Mouse (Mus musculus) left cerebral cortex, postnatal 4 days (tissue): ENCODE results near the gene Olfr223. TPM values are rescaled to one million over a fixed set of nuclear protein-coding genes. Genes with fewer than 3 reads are reported as not detected.
"Not testable (repeated sequence)": the region's sequence is repeated elsewhere in the genome, so short reads cannot be mapped to it uniquely, and the experiment has no call there.

ENCODE experiments used
- DNase-seq: peaks from one replicate; pipeline ENCODE4 v3.0.0-alpha.2; 2022
- intact Hi-C: fragments of 180-260 bp; cut with DNase I; formaldehyde crosslinking; loops from one replicate; pipeline ENCODE4 v1.15.1; 2025
- total RNA-seq, 2 experiments: library from RNA; stranded (reverse); gene quantifications; 2 replicates each; pipeline ENCODE4 v1.2.3; 2021

Gene Olfr223
- not detected for total RNA-seq

DNA sequence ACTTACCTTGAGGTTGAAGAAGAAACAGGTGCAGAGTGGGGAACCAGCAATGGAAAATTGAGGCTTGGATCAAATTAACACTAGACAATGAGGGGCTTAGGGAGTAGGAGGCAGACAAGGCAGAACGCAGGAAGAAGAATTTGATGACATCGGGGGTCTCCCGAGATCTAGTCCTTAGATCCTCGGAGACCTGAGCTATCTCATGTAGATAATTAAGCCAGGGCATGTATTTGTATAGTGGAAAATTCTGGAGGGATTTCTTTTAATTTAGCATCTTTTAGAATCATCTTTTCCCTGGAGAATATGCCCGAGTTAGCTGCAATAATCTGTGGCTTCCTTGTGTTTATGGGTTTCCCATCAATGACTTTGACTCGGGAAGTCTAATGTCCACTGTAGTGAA lies at the start of gene Olfr223:
Gene Olfr223, minus strand, starts transcription at position 101 of the 400 bp plus-strand sequence.
- intact Hi-C loops: no loop called here
- DNase-seq: no peak

- intact Hi-C loops: no loop called here
Observed at GRCm38 (mm10) chr11:59642420-59642819, 49.3 kb upstream of the Olfr223 start.

GRCm38 (mm10) chr11:59641227-59641626 lies 48.1 kb upstream of the Olfr223 start:
- no peak for DNase-seq
- intact Hi-C loops: no loop called here

More at GRCm38 (mm10) chr11:59642420-59642819, 49.3 kb upstream of the Olfr223 start:
- DNase-seq: no peak

DNA sequence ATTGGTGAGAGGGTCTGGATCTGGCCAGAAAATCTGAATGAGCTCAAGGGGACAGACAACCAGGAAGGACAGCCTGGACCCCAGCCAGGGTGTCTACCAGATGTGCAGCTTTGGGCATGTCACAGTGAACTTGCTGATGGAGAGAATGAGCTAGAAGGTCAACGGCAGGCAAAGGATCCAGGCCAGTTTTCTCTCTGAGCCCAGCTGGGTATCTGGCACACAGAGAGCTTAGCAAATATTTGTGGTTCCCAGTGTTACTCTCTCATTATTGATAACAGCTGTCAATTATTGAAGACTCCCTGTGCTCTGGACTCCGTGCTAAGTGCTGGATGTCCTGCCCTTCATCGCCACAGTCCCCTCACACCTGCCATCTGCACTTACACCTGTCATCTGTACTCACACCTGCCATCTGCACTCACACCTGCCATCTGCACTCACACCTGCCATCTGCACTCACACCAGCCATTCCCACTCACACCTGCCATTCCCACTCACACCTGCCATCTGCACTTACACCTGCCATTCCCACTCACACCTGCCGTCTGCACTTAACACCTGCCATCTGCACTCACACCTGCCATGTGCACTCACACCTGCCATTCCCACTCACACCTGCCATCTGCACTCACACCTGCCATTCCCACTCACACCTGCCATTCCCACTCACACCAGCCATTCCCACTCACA lies 47.0 kb upstream of the Olfr223 start:
- DNase-seq: no peak
- intact Hi-C loops: no loop called here

DNA sequence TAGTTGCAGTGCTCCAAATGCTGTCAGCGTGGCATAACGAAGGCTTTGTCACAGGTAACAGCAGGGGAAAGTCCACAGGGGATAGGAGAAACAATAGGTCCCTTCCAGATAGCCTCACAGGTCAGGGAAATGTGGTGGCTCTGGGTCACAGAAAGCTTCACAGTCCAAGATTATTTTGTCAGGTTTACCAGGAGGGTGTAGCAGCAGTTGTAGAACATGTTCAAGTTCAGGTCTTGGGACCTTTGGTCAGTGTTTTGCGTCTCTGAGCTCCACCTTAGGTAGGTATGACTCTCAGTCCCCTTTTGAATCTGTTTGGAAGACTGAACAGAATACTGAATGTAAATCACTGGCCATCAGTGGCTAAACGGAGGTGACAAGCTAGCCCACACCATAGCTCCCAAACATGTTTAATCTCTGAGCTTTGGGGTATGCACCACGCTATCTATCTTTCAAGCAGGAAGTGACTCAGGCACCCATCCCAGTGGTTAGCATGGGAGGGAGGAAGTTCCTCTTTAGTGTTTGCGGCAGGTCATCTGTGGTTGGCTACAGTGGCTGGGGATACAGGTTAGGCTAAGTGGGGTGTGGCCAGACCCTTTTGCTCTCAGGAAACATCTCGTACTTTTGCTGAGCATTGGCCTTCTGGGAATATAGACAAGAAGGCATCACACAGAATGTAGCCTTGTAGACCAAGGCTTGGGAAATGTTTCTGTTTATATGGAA lies 43.8 kb upstream of the Olfr223 start:
- intact Hi-C loops: no loop called here
- DNase-seq: no peak

DNA sequence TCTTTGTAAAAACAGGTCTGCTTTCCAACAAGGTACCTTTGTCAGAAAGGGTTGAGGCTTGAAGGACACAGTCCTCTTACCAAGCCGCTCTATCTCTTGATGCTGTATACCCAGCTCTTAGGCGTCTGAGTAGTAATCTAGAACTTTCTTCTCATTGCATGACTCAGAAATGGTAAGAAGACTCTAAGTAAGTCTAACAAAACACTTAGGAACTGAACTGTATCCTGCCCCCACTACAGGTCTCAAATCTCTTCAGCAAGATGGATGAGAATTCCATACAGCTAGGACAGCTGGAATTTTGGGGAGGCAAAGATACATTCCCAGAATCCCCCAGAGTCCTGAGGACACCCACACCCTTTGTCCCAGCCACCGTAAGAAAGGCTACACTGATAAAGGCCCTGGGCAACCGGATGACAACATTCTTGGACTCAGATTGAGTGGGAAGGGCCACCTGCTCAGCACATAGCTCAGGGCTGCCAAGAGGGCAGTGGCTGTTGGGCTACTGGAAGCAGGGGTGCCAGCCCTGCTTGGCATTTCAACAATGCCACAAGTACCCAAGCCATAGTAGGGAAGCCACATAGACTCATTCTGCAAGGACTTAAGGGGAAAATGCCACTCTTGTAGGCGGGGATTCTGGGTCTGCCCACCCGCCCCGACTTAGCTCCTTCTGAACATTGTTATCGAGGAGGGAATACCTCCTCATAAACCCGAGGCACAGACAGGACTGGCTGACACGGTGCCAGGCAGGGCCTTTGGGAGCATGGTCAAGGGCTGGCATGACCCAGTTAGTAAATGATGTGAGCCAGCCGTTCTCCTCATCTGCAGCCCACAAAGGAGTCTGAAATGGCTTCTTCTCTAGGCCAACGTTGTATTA lies 43.0 kb upstream of the Olfr223 start:
- intact Hi-C loops: no loop called here
- DNase-seq: peak; percentile 64

- intact Hi-C loops: no loop called here
- no peak for DNase-seq
Observed at GRCm38 (mm10) chr11:59635251-59635795, 42.2 kb upstream of the Olfr223 start.

- intact Hi-C loops: no loop called here
- no peak for DNase-seq
Observed at GRCm38 (mm10) chr11:59634001-59634660, 41.0 kb upstream of the Olfr223 start.

DNA sequence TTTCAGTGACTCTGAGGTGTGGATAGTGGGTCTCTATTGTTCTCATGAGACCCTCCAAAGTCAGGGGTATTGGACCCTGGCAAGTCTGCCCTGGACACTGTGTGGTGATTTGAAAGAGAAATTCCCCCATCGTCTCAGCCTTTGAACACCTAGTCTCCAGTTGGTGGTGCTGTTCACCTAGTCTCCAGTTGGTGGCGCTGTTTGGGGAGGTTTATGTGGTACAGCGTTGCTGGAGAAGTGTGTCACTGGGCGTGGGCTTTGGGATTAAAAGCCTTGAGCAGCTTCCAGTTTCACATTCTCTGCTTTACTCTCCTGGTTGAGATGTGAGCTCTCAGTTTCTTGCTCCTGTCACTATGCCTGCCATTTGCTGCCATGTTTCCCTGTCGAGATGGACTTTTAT lies 39.9 kb upstream of the Olfr223 start:
- intact Hi-C loops: no loop called here

GRCm38 (mm10) chr11:59631980-59632379 lies 38.9 kb upstream of the Olfr223 start:
- intact Hi-C loops: no loop called here
- no peak for DNase-seq

More for the DNA sequence above, 39.9 kb upstream of the Olfr223 start:
- DNase-seq: peak; percentile 48

DNA sequence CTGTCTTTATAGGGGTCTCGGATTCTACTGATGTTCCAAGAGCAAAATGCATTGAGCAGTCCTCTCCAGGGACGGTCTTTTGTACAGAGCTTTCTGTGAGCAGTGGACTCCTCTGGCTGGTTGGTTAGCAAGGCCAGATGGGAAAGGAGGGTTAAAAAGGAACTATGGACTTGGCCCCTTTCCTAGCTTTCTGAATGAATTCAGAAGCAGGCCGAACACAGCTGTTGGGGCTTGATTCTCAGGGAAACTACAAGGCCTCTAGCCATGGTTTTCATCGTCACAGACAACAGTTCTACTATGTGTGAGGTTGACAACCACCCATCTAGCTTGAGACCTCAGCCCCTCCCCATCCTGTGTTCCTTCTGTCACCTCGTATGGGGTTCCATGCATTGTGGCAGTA lies 36.8 kb upstream of the Olfr223 start:
- intact Hi-C loops: no loop called here
- DNase-seq: peak; percentile 8

DNA sequence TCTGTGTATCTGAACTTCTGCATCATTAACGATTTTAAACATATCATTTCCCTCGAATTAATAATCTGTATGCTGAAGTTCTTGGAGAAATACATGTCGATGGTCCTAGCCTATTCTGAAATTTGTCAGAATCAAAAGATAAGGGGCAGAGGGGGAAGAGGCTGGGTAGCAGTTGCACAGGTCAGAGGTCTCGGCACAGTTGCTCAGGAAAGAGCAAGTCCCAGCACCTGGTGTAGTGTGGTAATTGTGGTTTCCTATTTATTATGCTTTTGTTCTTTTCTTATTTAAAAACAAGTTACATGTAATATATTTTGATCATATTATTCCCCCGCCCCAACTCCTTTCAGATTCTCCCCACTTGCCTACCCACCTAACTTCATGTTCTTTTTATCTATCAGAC lies 35.1 kb upstream of the Olfr223 start:
- intact Hi-C loops: no loop called here

GRCm38 (mm10) chr11:59626192-59626591 lies 33.1 kb upstream of the Olfr223 start:
- intact Hi-C loops: no loop called here
- DNase-seq: no peak

More for the DNA sequence above, 35.1 kb upstream of the Olfr223 start:
- DNase-seq: no peak

GRCm38 (mm10) chr11:59624017-59624630 lies 31.0 kb upstream of the Olfr223 start:
- DNase-seq: peak; percentile 61
- intact Hi-C loops: loop anchor here (2.0 kb wide), 1 partner anchor 123 kb away; no protein-coding TSS in a partner anchor

- intact Hi-C loops: no loop called here
- no peak for DNase-seq
Observed at GRCm38 (mm10) chr11:59622214-59622613, 29.1 kb upstream of the Olfr223 start.

- DNase-seq, intact Hi-C loops: not testable (repeated sequence)
Observed at GRCm38 (mm10) chr11:59616986-59617385, 23.9 kb upstream of the Olfr223 start.

GRCm38 (mm10) chr11:59614120-59614519 lies 21.0 kb upstream of the Olfr223 start:
- peak; percentile 35 for DNase-seq
- intact Hi-C loops: no loop called here

DNA sequence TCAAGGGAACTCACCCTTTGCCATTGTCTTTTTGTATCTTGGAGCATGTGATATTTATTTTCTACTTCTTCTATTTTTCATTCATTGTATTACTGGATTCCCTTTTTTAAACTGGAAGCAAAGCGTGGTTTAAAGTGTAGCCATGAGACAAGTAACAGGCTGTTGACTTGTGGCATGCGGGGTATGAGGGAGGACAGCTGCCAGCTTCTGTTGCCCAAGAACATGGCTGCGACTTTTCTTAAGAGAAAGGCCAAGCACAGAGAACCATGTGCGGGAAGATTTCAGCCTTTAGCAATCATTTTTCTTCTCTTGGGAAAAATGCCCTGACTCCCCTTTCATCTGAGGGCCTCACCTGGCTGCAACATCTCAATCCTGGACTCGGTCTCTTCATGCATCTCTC lies 18.6 kb upstream of the Olfr223 start:
- intact Hi-C loops: no loop called here

GRCm38 (mm10) chr11:59602287-59602686 lies 9.2 kb upstream of the Olfr223 start:
- intact Hi-C loops: no loop called here
- no peak for DNase-seq

More for the DNA sequence above, 18.6 kb upstream of the Olfr223 start:
- no peak for DNase-seq

- DNase-seq: no peak
- intact Hi-C loops: no loop called here
Observed at GRCm38 (mm10) chr11:59600872-59601271, 7.8 kb upstream of the Olfr223 start.
